Mouse (Mus musculus) right cerebral cortex, postnatal 14 days (tissue): Measurements from ENCODE around the gene Pld3.

Source experiments
- DNase-seq: peaks from one replicate; pipeline ENCODE4 v3.0.0; 2022

Pld3 gene

DNA sequence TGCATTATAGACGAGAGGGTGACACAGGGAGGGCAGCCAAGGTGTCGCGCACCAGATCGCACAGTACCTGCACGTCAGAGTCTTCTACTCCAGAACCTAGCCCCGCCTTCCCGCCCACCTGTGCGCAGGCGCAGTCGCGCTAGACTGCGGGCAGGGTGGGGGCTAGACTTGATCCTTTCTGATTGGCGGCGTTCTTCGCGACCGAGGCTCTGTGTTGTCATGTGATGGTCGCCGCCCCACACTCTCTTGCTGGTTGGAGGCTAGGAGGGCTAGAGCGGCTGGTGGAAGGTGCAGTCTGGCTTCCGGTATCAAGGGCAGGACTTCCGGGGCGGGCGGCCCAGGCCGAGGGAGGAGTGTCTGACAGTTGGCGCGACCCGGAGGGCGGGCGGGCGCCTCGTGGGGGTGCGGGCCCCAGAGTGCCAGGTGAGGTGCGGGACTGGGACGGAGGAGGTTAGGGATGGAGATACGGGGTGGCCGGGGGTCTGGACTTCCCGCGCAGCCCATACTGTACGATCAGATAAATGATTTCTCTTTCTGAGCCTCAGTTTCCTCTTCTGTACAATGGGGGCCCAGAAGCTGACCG is at the start of gene Pld3, which contains the start of gene 2310022A10Rik:
Gene Pld3 (minus strand): TSS at position 288 of the 583 bp plus-strand sequence.
Gene 2310022A10Rik (plus strand): TSS at position 303 of the 583 bp plus-strand sequence.
- peak; percentile 95 for DNase-seq

DNA sequence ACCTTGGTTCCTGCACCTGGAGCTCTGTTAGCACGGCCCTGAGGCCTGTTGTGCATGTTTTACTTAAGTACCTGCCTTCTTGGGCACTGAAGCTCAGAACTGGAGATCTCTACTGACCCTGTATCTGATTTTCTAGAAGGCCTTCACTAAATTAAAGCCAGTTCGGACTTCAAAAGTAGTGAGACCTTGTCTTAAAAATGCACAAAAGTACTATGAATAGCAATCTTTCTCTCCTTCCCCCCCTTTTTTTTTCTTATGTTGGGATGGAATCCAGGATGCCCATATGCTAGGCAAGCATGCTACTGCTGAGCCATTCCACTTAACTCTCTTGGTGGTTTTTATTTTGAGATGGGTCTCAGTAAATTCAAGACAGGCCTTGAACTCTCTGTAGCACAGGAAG is 49.1 kb upstream of the Pld3 start:
- DNase-seq: no peak

DNA sequence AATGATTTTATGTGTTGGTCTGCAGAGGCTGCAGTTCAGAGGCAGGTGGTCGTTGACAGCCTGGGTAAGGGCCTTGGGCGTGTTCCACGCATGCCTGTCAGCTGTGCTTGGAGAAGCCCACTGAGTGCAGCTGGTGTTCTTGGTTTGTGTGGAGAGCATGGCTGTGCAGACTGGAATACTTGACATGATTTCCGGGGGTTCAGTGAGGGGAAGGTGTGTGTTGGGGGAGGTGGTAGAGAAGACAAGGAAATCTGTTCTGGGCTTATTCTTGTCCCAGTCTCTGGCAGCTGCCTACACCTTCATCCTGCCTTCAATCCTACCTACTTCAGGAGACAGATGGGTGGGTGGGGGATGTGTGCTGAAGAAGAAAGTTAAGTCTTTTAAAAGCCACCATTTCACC is 48.6 kb upstream of the Pld3 start:
- DNase-seq: peak; percentile 57

DNA sequence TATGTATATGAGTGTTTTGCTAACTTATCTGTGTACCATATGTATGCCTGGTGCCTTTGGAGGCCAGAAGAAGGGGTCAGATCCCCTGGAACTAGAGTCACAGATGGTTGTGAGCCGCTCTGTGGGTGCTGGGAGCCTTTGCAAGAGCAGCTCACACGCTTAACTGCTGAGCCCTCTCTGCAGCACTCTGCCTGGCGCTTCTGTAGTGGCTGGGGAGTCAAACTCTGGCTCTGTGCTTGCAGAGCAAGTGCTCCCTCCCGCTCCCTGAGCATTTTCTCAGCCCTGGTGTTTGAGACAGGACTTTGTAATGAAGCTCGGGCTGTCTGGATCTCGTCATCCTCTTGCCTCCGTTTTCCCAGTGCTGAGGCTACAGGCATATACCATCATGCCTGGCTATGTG is 45.0 kb upstream of the Pld3 start:
- no peak for DNase-seq

DNA sequence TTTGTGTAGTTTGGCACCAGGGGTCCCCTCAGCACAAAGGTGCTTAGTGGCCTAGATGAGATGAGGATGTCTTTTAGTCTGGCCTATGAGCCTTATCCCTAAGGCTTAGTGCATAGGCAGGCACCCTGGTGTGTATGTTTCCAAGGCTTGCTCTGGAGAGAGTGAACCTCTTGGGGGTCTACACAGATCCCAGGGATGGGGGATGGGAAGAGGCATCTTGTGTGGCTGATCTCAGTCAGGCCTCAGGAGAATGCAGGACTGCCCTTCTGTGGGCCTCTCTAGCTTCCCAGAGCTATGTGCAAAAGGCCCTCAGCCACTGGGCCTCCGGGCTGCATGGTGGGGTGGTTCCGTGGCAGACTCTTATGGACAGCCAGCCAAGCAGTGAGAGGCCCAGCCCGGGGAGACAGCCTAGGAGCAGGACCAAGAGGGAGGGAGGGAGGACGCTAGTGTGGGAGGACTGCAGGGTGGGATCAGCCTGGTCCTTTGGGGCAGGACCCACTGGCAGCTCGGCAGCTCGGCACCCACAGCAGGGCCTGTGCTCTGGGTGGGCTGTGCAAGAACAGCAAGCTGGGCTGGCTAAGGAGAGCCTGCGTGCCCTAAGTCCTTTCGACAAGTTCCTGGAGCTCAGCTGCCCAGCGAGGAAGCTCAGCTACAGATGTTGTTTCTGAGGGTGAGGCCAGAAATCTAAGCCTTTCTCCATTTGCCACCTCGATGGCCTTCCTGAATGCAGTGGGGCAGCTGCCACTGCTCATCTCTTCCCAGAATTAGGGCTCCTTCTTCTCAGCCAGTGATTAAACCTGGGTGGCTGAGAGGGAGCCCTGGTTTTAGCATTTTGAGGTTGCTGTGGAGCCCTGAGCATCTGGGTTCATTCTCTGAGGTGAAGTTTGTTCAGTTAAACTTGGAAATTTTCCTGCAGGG is 43.8 kb upstream of the Pld3 start:
- no peak for DNase-seq

DNA sequence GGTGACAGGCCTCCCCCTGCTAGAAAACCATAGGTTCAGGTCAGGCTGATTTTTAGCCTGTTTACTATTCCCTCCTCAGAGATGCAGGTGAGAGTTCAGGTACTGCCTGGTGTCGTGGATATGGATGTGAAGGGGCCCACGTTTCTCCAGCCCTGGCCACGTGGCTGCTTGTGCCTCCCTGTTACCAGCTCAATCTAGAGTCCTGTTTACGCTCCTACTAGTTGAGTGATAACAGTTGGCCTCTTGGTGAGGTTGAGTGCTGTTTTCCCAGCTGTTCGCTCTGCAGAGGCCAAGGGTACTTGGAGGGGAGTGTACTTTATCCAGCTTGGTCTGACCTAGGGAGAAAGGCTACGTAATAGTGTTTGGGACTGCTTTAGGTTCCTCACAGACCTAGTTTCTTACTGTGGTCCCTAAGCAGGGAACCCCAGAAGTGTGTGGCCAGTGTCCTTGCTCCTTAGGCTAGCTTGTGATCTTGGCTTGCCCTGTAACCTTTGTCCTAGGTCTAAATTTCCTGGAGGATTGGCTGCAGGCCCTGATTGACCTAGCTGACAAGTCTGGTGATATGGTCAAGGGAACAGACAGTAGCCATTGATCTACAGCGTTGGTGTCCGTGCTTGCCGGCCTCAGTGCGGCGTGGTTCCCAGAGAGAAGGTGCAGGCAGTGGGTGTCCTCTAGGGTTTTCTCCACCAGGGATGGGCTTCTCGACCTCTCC is 40.1 kb upstream of the Pld3 start:
- DNase-seq: no peak

DNA sequence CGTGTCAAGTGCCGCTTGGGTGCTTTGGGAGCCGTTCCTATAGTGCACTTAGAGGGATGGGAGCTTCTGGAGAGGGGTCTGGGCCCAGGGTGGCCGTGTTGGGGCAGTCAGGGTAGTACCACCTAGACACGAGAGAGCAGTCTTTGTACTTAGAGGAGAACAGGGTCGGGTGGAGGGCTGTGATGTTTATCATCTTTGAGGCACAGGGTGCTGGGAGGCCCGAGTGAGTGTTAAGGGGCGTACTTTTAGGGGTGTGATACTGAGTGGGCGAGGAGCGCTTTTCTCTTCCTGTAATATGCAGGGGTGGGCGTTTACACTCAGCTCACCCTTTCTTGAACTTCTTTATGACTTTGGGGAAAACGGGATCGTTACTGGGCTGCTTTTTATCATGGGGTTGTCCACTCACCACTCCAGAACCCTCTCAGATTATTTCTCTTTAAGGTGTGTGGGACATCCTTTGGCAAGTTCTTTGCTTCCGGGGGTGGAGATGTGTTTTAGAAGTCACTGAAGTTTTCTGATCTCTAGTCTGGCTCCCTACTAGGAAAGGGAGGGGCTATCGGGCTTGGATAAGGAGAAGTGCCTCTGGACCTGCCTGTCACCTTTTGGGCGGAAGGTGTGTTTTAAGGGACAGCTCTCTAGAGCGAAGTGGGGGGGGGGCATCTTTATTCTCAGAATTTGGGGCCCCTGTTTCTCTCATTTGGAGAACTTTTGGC is 39.4 kb upstream of the Pld3 start:
- DNase-seq: no peak

DNA sequence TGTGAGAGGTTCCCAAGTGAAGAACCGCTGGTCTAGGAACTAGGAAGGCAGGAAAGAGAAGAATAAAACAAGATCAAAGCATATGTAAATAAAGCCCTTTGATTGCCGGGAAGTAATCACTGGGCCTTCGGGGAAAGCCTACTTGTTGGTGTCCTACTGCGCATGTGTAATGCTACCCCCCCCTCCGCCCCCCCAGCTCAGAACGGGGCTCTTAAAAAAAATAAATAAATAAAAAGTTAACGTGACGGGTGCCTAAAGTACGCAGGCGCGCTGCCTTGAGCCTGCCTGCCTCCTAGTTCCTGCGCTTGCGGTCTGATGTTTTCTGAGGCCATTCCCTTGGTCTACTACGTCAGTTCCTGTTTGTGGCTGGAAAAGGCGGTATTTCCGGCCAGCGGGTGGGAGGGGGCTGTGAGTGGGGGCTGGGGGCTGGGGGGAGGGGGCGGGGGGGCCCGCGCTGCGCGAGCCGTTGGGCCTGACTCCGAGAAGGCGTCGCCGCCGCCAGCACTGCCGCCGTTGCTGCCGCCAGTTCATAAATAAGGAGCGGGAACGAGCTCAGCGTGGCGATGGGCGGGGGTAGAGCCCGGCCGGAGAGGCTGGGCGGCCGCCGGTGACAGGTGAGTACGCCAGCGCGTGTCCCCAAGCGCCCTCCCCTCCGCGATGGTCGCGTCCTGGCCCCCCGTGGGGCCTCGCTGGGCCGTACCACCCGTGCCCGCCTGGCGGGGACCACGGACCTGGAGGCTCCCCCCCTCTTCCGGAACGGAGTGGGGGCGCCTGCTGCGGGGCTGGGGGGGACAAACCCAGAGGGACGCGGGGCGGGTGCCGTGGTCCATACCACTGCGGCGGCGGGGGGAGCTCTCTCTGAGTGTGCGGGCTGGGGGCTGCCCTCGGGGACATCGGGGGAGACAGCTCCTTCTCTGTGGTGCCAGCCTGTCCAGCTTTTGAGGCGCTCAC is 38.5 kb upstream of the Pld3 start, which contains the start of gene Akt2:
Gene Akt2 (plus strand): TSS at position 287 of the 951 bp plus-strand sequence.
- DNase-seq: peak; percentile 92

DNA sequence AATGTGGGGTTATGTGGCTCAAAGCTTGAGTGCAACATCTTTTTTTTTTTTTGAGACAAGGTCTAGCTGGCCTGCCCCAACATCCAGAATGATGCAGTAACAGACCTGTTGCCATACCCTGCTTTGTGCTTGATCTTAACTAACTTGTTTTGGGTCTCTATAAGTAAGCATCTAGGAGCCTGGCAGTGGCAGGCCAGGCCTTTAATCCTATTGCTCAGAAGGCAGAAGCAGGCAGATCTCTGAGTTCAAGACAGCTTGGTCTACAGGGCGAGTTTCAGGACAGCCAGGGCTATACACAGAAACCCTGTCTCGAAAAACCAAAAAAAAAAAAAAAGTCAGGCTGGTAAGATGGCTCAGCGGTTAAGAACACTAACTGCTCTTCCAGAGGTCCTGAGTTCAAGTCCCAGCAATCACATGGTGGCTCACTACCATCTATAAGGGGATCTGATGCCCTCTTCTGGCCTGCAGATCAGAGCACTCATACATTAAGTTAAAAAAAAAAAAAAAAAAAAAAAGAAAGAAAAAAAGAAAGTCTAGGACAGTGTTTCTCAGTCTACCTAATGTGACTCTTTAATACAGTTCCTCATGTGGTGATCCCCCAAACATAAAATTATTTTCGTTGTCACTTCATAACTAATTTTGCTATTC is 37.7 kb upstream of the Pld3 start:
- DNase-seq: no peak

DNA sequence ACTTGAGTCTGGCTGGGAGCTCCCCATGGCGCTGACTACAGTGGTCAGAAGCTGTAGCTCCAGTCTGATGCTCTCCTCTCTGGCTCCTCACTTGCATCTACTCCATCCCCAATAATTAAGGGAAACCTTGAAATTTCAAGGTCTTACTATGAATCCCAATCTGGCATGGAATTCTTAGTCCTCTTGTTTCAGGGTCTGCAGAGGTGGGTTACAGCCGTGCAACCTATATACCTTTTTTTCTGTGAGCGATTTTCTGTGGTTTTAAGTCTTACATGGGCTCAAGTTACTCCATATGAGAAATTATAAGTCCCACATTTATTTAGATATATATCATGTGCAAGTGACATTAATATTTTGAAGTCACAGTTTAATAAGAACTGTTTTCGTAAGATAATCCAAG is 37.1 kb upstream of the Pld3 start:
- DNase-seq: no peak

DNA sequence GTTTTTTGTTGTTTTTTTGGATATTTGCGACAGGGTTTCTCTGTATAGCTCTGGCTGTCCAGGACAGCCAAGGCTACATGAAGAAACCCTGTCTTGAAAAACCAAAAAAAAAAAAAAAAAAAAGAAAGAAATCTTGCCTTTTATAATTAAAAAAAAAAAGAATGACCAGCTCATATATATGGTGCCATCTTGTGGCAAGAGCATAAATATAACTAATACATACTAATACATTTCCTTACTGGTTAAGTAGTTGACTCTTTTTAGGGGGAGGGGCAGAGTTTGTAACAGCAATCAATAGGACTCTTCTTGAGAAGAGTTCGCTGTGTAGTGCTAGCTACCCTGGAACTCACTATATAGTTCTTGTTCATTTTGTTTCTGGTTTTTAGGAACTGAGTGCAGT is 34.7 kb upstream of the Pld3 start:
- no peak for DNase-seq

DNA sequence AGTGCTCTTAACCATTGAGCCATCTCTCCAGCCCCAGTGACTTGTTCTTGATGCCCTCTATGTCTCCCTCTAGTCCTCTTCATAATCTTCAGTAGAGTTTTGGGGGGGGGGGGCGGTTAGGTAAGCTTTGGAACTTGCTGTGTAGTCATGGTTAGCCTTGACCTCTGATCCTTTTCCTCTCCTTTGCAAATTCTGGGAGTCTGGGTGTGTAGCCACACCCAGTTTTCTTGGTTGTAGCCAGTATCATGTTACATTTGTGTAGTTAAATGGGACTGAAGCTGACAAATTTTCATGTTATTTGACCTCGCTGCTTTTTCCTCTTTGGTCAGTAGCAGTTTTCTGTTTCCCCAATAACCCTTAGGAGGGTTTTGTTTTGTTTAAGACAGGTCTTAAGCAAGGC is 33.8 kb upstream of the Pld3 start:
- no peak for DNase-seq

DNA sequence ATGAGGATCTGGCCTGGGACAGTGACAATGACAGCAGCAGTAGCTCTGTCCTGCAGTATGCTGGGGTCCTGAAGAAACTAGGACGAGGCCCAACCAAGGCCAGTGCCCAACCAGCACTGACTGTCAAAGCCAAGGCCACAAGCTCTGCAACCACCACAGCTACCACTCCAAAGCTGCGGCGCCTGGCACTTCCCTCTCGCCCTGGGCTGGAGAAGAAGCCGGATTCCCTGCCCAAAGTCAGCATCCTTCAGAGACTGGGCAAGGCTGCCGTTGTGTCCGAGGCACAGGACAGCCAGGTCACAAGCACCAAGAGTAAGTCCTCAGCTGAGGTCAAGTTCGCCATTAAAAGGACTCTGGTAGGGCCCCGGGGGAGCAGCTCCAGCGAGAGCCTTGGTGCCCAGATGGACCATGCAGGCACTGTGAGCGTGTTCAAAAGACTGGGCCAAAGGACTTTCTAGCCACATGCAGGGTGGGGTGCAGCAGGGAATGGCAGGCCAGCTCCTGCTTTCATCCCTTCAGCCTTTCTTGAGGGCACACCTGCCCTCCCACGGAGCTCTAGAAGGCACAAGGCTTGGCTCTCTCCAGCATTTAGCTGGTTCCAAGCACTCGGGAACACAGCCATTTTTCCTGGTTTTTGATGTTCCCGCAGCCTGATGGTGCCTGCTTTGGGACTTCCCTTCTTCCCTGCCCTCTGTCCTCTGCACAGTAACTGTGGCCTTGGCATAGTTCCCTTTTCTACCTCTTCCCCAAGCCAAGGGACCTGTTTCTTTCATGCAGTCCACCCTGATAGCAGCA is 27.6 kb upstream of the Pld3 start:
- no peak for DNase-seq

DNA sequence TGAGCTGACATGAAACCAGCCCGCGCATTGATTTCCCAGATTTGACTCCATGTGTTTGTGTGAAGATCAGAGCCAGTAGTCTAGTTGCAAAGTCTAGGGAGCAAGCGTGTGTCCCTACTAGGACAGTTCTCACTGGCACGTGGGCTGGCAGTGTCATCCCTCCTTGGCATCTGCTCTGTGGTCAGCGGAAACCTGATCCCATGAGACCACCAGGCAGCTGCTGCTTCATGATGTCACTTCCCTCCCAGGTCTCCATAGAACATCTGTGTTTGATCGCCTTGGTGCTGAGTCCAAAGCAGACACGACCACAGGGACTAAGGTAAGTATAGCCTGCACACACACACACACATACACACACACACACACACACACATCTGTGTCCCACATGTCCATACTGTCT is 25.4 kb upstream of the Pld3 start:
- no peak for DNase-seq

DNA sequence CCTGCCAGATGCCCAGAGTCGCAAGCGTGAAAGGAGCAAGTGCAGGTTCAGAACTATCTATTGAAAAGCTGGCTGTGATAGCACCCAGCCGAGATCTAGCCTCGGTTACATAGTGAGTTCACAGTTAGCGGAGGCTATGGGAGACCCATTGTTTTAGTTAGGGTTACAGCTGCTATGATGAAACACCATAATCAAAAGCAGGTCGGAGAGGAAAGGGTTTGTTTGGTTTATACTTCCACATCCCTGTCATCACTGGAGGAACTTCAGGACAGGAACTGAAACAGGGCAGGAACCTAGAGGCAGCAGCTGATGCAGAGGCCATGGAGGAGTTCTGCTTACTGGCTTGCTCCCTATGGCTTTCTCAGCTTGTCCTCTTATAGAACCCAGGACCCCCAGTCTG is 24.6 kb upstream of the Pld3 start:
- no peak for DNase-seq

DNA sequence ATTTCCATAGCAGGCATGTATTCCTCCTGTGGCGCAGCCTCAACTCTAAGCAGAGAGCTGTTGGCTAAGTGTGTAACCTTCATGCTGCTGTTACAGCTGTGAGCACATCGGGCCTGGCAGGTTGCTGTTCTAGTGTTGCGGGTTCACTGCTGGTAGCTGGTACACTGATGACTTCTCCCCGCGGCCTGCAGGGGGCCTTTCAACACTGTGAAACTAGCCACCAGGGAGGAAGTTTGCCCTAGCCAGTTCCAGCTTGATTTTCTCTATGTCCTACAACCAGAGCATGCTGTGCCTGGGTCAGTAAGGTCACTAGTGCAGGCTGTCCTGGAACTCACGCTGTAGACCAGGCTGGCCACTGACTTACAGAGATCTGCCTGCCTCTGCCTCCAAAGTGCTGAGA is 23.9 kb upstream of the Pld3 start:
- DNase-seq: peak; percentile 50

DNA sequence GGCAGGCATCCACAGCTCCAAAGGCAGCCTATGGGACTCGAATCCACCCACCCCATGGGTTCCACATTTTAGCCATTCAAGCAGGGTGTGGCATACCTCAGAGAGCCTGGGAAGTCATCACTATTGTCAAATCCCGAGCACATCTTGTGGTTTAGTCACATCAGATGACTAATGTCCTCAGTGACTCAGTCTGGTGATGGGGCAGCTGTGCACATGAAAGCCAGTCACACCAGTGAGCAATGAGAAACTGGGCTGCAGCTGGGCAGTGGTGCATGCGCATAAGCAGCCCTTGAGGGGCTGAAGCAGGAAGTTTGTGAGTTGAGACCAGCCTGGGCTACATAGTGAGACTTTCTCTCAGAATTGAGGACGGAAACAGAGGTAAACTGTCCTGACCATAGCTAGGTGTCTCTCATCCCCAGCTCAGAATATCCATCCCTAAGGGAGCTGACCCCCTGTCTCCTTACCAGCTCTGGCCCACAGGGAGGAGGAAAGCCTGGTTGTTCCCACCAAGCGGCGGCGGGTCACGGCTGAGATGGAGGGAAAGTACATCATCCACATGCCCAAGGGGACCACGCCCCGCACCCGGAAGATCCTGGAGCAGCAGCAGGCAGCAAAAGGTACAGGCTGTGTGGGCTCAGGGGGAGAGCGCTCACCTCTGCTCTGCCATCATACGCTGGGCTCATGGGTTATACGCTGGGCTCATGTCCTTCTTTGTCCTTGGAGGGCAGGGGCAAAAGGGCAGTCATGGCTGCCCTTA is 21.3 kb upstream of the Pld3 start:
- DNase-seq: no peak

DNA sequence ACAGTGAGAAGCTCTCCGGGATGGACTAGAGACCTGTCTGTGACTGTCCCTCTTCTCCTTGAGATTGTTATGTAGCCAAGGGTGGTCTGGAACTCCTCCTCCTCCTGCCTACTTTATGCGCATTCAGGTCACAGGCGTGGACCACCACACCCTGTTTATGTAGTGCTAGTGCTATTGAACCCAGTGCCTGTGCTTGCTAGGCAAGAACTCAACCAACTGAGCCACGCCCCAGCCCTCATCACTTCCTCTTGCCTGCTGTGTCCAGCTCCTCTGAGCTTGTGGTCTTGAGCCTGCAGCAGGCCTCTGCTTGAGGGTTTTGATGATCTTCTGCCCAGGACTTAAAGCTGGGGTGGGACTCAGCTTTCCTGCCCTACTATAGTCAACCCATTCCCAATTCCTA is 19.1 kb upstream of the Pld3 start:
- no peak for DNase-seq

DNA sequence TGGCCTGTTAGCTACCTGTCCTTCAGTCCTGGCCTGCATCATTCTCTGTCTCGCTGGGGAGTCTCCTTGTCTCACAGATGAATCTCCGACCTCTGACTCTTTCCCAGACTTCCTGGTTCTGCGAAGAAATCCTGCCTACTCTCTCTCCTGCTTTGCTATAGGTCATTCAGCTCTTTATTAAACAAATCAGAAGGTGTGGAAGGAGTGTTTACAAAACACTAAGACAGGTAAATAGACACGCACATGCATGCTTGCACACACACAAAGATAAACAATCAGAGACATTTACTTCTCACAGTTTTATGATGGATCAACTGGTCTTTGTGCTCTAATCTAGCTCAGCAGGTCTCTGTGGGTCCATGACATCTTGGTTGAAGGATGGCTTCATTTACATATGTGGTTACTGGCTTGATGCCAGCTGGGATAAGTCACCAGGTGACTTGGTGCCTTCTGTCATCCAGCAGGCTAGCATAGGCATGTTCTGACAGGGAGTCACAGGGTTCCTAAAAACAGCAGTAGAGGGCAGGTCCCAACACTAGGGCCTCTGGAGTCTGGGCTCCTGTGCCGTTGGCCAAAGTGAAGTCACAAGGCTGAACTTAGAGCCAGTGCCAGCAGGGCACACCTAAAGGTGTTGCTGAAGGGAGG is 16.7 kb upstream of the Pld3 start:
- DNase-seq: no peak
